Mouse (Mus musculus) gastrocnemius, adult 2 months (tissue): ENCODE results near the gene Tnip1. TPM values are rescaled to one million over a fixed set of nuclear protein-coding genes. Genes with fewer than 3 reads are reported as not detected.
"Not testable (repeated sequence)": the region's sequence is repeated elsewhere in the genome, so short reads cannot be mapped to it uniquely, and the experiment has no call there.

Experiments
- DNase-seq: peaks from one replicate; pipeline ENCODE4 v3.0.0; 2022
- H3K27ac ChIP-seq: fragments of 200-600 bp; 2 replicates; pipeline ENCODE4 v1.8.1; 2022; ENCODE audit warnings: mild to moderate bottlenecking
- H3K4me3 ChIP-seq: fragments of 200-600 bp; 2 replicates; pipeline ENCODE4 v1.8.1; 2022; ENCODE audit warnings: mild to moderate bottlenecking, moderate library complexity
- CTCF ChIP-seq: fragments of 200-600 bp; IDR thresholded peaks from 2 replicates; pipeline ENCODE4 v1.8.1; 2022; ENCODE audit warnings: antibody characterized with exemption, mild to moderate bottlenecking, moderate library complexity
- intact Hi-C: fragments of 180-260 bp; cut with DNase I; formaldehyde crosslinking; loops from one replicate; pipeline ENCODE4 v1.15.1; 2025
- total RNA-seq, 2 experiments: library from RNA; stranded (reverse); gene quantifications; 2 replicates each; pipeline ENCODE4 v1.2.3; 2021

The Tnip1 gene
- total RNA-seq, 2 experiments from 2014 or later = 29.8 to 31.7 TPM

GRCm38 (mm10) chr11:54961921-54962320, 796 bp downstream of the Tnip1 start:
- TF ChIP-seq CTCF = no peak
- intact Hi-C loops = no loop called here
- Histone ChIP-seq H3K4me3 (no peak overlapping the region), H3K27ac (peak overlapping the region; percentile 58)
- peak; percentile 41 for DNase-seq

- no peak overlapping the region for H3K4me3 ChIP-seq
- no peak for DNase-seq
- intact Hi-C loops = no loop called here
- peak overlapping the region; percentile 58 for H3K27ac ChIP-seq
- no peak for TF ChIP-seq CTCF
These were observed 1.4 kb downstream of the Tnip1 start for GRCm38 (mm10) chr11:54961164-54961850.

GRCm38 (mm10) chr11:54960251-54960650, 2.5 kb downstream of the Tnip1 start:
- no peak for DNase-seq
- Histone ChIP-seq H3K4me3 (no peak overlapping the region), H3K27ac (no peak overlapping the region)
- TF ChIP-seq CTCF = no peak
- intact Hi-C loops = no loop called here

DNA sequence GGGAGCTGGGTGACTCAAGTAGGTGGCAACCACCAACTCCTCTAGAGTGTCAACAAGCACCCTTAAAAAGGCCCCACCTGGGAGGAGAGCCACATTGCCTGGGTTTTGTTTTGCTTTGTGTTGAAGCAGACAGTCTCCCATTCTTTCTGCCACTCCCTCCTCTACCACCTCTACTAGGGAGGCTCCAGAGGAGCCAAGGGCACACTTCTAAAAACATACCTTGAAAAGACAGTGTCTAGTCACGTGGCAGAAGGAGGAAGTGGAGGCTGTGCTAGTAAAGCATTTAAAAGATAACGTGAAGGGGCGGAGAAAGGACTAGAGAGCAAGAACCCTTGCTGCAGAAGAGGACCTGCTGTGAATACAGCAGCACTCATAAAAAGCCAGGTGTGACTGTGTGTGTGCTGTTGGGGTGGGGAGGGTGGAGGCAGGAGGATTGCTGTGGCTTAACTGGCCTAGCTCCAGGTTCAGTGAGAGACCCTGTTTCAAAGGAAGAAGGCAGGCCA, 4.1 kb downstream of the Tnip1 start:
- Histone ChIP-seq H3K27ac (no peak overlapping the region), H3K4me3 (no peak overlapping the region)
- TF ChIP-seq CTCF = no peak
- no peak for DNase-seq
- intact Hi-C loops = no loop called here

- H3K4me3 ChIP-seq, H3K27ac ChIP-seq, DNase-seq, intact Hi-C loops: not testable (repeated sequence)
These were observed 5.0 kb downstream of the Tnip1 start for GRCm38 (mm10) chr11:54957708-54958107.

GRCm38 (mm10) chr11:54956912-54957311, 5.8 kb downstream of the Tnip1 start:
- no peak for DNase-seq
- no peak for TF ChIP-seq CTCF
- no peak overlapping the region for H3K4me3 ChIP-seq
- intact Hi-C loops = no loop called here
- no peak overlapping the region; the same call in 1 of the 2 replicates for H3K27ac ChIP-seq

DNA sequence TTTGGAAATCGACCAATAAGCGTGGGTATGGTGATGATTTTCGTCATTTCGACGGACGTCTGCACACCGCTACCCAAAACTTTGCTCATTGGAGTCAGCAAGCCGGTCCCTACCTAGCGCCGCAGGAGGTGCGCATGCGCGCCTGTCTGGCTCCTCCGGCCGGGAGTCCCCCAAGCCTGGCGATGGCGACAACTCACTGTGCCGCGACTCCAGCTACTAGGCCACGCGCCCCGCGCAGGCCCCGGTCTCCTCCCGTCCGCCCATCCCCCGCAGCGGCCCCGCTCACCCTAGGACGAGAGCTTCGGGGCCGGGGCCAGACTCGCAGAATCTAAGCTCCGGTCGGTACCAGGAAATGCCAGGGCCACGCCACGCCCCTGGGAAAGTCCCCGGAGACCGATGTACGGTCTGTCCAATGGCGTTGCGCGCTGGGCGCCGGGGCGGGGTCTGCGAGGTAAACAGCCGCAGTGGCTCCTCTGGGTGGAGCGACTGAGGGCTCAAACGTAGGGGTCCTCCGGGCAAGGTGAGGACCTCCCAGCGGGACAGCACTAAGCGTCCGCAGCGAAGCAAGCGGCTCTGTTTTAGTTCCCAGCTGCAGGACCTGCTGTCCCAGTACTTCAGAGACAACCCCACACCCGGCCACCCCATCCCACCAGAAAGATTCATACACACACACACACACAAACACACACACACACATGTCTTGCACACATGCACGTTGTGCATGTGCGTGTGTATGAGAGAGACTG, 6.8 kb downstream of the Tnip1 start:
- peak overlapping the region; percentile 83 for H3K4me3 ChIP-seq
- DNase-seq = peak; percentile 100
- TF ChIP-seq CTCF = no peak; the same call in 1 of the 2 replicates
- peak overlapping the region; percentile 99 for H3K27ac ChIP-seq
- intact Hi-C loops = no loop called here

- intact Hi-C loops, DNase-seq: not testable (repeated sequence)
- peak overlapping the region; percentile 83 for H3K4me3 ChIP-seq
- H3K27ac ChIP-seq = peak overlapping the region; percentile 99
These were observed 7.3 kb downstream of the Tnip1 start for GRCm38 (mm10) chr11:54955400-54955734.

DNA sequence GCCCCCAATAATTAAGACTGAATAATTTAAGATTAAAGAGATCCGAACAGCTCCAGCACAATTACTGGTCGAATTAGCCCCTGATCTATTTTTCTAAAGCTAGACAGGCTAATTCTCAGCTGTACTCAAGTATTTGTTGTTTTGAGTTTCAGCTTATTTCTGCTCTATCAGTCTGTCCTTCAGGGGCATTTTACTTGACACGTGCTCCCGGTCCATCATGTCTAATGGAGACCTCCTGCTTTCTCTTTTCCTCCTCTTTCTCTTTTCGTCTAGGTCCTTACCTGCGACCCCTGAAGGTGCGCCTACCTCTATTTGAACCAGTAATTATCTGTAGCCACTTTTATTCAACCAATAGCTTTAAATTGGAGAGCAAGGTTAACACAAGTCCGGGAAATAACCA, 8.0 kb downstream of the Tnip1 start:
- Histone ChIP-seq H3K27ac (peak overlapping the region; percentile 99), H3K4me3 (peak overlapping the region; percentile 83)
- TF ChIP-seq CTCF = no peak
- intact Hi-C loops = no loop called here
- DNase-seq = no peak

GRCm38 (mm10) chr11:54953993-54954446, 8.7 kb downstream of the Tnip1 start:
- H3K4me3 ChIP-seq = peak overlapping the region; percentile 83
- DNase-seq = no peak
- TF ChIP-seq CTCF = no peak
- peak overlapping the region; percentile 99; the same call in 1 of the 2 replicates for H3K27ac ChIP-seq
- intact Hi-C loops = no loop called here

DNA sequence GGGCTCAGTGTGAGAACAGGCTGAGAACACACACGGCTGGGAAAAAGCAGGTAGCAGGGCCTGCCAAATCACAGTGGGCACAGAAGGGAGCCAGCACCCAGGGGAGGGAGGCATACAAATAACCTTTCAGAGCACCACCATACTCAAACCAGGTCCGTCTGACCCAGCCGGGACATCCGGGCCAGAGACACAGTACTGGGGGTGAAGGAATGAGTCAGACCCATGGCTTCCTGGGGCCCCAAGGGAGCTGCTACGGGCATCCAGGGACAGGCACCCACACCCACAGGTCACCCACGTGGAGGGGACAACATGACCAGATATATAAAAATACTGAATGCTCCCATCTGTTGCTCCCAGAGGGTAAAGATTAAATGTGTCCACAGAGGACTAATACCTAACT, 10.1 kb downstream of the Tnip1 start:
- no peak overlapping the region for H3K4me3 ChIP-seq
- intact Hi-C loops = no loop called here
- peak overlapping the region; percentile 59 for H3K27ac ChIP-seq
- TF ChIP-seq CTCF = no peak
- no peak for DNase-seq

- no peak for DNase-seq
- intact Hi-C loops = no loop called here
- no peak for TF ChIP-seq CTCF
- Histone ChIP-seq H3K27ac (no peak overlapping the region), H3K4me3 (no peak overlapping the region)
These were observed 12.0 kb downstream of the Tnip1 start for GRCm38 (mm10) chr11:54950684-54951083.

- no peak for TF ChIP-seq CTCF
- no peak for DNase-seq
- no peak overlapping the region for H3K27ac ChIP-seq
- H3K4me3 ChIP-seq = no peak overlapping the region
- intact Hi-C loops = no loop called here
These were observed 13.0 kb downstream of the Tnip1 start for GRCm38 (mm10) chr11:54949717-54950116.
